Comparison of ENCODE assay signal across 11 mouse cellular contexts in the genomic region with DNA sequence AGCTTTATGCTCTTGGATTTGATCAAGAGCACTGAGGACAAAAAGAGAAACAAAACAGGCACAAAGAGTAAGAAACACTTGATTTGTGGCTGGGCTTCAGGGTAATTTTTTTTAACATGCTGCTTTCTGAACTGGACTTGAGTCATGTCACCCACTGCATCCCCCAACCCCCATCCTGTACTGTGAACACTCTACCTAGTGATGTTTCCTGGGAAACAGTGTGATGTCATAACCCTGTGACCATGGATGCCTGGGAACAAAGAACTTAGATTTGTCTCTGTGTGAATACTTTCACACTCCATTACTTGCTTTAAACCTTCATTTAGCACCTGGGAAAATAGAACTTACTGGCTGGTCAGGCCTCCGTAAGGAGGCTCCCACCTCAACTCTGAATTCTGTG. TPM values are rescaled to one million over a fixed set of nuclear protein-coding genes. Genes with fewer than 3 reads are reported as not detected.
DNase-seq lines count a peak whose midpoint lies in the region; ATAC-seq and TF ChIP-seq lines count a peak whose summit lies in the region.
"Had no signal": no experiment of that assay in that cellular context is flagged by ENCODE, and none has a peak within 500 bp of the region (broad histone marks: within the 10 kb centered on the region; RNA-seq: fewer than 3 reads in every experiment).

A gene (plus strand): TSS at position 301 of the 400 bp plus-strand sequence.

- no peak within 1 kb of the TSS for H3K4me2 ChIP-seq in intestine, embryonic 16.5 days (ENCODE audit: low read depth, low read length)
- no peak within 1 kb of the TSS for H3K4me2 ChIP-seq in hindbrain, embryonic 12.5 days (replicated peaks)
- H3K4me2 ChIP-seq: neural tube, embryonic 12.5 days had no signal

- no peak within 1 kb of the TSS for H3K27ac ChIP-seq in embryonic fibroblast, embryonic 13.5 days (ENCODE audit: insufficient read depth, low read length)
- H3K27ac ChIP-seq in intestine, embryonic 16.5 days (ENCODE audit: low read length) = no peak within 1 kb of the TSS
- H3K27ac ChIP-seq in hindbrain, embryonic 12.5 days = no peak within 1 kb of the TSS
- H3K27ac ChIP-seq: neural tube, embryonic 12.5 days had no signal

- WGBS in intestine, embryonic 16.5 days = 96% methylated on average over 1 of the region's 1 CpGs
- 52% methylated on average over 1 of the region's 1 CpGs for WGBS in hindbrain, embryonic 12.5 days

- no peaks in the 10 kb centered on the region for H3K36me3 ChIP-seq in intestine, embryonic 16.5 days (ENCODE audit: control insufficient read depth, insufficient read depth, low read length)
- H3K36me3 ChIP-seq in hindbrain, embryonic 12.5 days = no peaks in the 10 kb centered on the region
- H3K36me3 ChIP-seq: neural tube, embryonic 12.5 days had no signal

- no peak for DNase-seq in gastrocnemius, adult 18-20 months (ENCODE audit: low spot score)
- DNase-seq in gastrocnemius, postnatal 25 days = no peak
- no peak for DNase-seq in adrenal gland, postnatal 10 days
- DNase-seq in right cerebral cortex, postnatal 36 days (ENCODE audit: low spot score in 2 of 2) = no peak
- DNase-seq in cerebellum, postnatal 14 days = no peak
- DNase-seq: midbrain, embryonic 14.5 days; thymus, postnatal 4 days had no signal

- H3K4me1 ChIP-seq in embryonic fibroblast, embryonic 13.5 days (ENCODE audit: control insufficient read depth, insufficient read depth, low read length) = no peaks in the 10 kb centered on the region
- no peaks in the 10 kb centered on the region for H3K4me1 ChIP-seq in intestine, embryonic 16.5 days (ENCODE audit: control insufficient read depth, insufficient read depth, low read length)
- no peaks in the 10 kb centered on the region for H3K4me1 ChIP-seq in hindbrain, embryonic 12.5 days
- H3K4me1 ChIP-seq: neural tube, embryonic 12.5 days had no signal

- H3K9ac ChIP-seq in intestine, embryonic 16.5 days (ENCODE audit: low read depth, low read length) = no peak within 1 kb of the TSS
- no peak within 1 kb of the TSS for H3K9ac ChIP-seq in hindbrain, embryonic 12.5 days
- H3K9ac ChIP-seq: neural tube, embryonic 12.5 days had no signal

- H3K27me3 ChIP-seq in intestine, embryonic 16.5 days (replicated peaks; ENCODE audit: control insufficient read depth, insufficient read depth, low read length) = no peaks in the 10 kb centered on the region; the same call in 1 of the 2 replicates
- H3K27me3 ChIP-seq in hindbrain, embryonic 12.5 days = no peaks in the 10 kb centered on the region; the same call in 1 of the 2 replicates
- H3K27me3 ChIP-seq: neural tube, embryonic 12.5 days had no signal

- TF ChIP-seq POLR2A in embryonic fibroblast, embryonic 13.5 days (IDR thresholded peaks at IDR 0.05; ENCODE audit: low read depth, low read length) = no peak

- H3K4me3 ChIP-seq in embryonic fibroblast, embryonic 13.5 days (ENCODE audit: insufficient read depth, low read length) = no peak within 1 kb of the TSS
- no peak within 1 kb of the TSS for H3K4me3 ChIP-seq in intestine, embryonic 16.5 days (ENCODE audit: low read length)
- H3K4me3 ChIP-seq in hindbrain, embryonic 12.5 days = no peak within 1 kb of the TSS
- H3K4me3 ChIP-seq: neural tube, embryonic 12.5 days had no signal

- TF ChIP-seq CTCF in embryonic fibroblast, embryonic 13.5 days (IDR thresholded peaks at IDR 0.05; ENCODE audit: borderline replicate concordance, insufficient read depth, low read length) = no peak

- no peak for ATAC-seq in intestine, embryonic 16.5 days
- ATAC-seq in hindbrain, embryonic 12.5 days (ENCODE audit: low FRiP score) = no peak

- no peaks in the 10 kb centered on the region for H3K9me3 ChIP-seq in intestine, embryonic 16.5 days (ENCODE audit: control insufficient read depth, low read length)
- H3K9me3 ChIP-seq in hindbrain, embryonic 12.5 days (replicated peaks) = no peaks in the 10 kb centered on the region
- H3K9me3 ChIP-seq: neural tube, embryonic 12.5 days had no signal

RNA-seq across cellular contexts. Expression of the gene that starts here (rescaled TPM):
- total RNA-seq in gastrocnemius, adult 18-20 months (2021) = 10 to 100 TPM; 11.8 to 12.1 TPM
- total RNA-seq in gastrocnemius, postnatal 25 days (2021) = 10 to 100 TPM in 1 of 2 experiments, 1 to 10 TPM in 1; 9.8 to 10.9 TPM
- 10 to 100 TPM; 18.2 to 32.6 TPM for total RNA-seq in adrenal gland, postnatal 10 days (2021)
- polyA plus RNA-seq in embryonic fibroblast, embryonic 13.5 days (2011; ENCODE audit: insufficient read length, low read depth, missing spikeins) = 8.8 and 12.1 TPM in 2 replicates
- polyA plus RNA-seq in intestine, embryonic 16.5 days (2015; fragmentation: Nextera tagmentation; extraction: Ambion mirVana) = 13.3 and 15.2 TPM in 2 replicates
- polyA plus RNA-seq in hindbrain, embryonic 12.5 days (2016; fragmentation: Nextera tagmentation; extraction: Ambion mirVana) = 4.2 and 5.4 TPM in 2 replicates
